Mouse (Mus musculus) ES-Bruce4 (cell line): Measurements from ENCODE around the gene Pde4d.

Experiments
- CTCF ChIP-seq: IDR thresholded peaks from one replicate; pipeline ENCODE4 v1.8.1; 2011; ENCODE audit warnings: low read depth, low read length
- POLR2A ChIP-seq: IDR thresholded peaks from one replicate; pipeline ENCODE4 v1.8.1; 2011; ENCODE audit warnings: low read length; ENCODE audit not compliant: insufficient read depth

GRCm38 (mm10) chr13:109781466-109781865, 1331.7 kb downstream of the Pde4d start:
- TF ChIP-seq POLR2A (no peak), CTCF (no peak)
